Mouse (Mus musculus): ENCODE results near the gene Fam171a1.
"Not testable (repeated sequence)": the region's sequence is repeated elsewhere in the genome, so short reads cannot be mapped to it uniquely, and the experiment has no call there.

Fam171a1 gene

DNA sequence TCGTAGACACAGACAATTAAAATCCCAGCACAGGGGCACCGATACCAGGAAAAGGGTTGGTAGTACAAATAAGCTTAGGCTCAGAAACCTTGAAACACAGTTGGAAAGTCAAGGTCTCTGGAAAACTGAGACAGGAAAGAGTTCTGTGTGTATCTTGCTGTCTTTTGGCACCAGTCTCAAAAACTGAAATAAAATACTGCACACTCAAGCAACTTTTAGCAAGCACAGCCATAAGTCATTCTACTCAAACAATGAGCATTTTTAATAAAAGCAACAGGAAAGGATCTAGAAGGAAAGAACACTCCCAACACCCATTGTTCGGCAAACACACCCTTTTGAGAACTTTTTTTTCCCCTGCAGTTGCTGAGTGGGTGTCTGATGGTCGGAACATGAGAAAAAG, at the start of gene Fam171a1:
Gene Fam171a1 (plus strand): TSS at position 359 of the 400 bp plus-strand sequence.
- DNase-seq: no peak

DNA sequence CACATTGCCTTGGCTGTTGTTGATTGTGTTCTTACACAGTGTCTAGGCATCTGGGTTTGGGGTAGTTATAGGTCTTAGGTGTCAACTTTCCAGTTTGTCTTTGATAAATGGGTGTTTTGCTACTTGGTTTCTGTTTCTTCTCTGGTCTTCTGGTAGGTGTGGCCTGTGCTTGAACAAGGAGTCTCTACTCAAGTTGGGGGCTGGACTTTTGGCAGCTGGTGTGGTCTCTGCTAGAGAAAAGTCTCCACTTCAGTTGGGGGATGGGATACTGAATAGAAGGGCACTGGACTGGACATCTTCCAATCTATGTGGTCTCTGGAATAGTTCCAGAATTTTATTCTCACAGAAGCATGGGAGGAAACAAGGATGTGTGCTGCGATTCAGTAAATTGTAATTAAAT, 44.9 kb upstream of the Fam171a1 start:
- no peak for DNase-seq

DNA sequence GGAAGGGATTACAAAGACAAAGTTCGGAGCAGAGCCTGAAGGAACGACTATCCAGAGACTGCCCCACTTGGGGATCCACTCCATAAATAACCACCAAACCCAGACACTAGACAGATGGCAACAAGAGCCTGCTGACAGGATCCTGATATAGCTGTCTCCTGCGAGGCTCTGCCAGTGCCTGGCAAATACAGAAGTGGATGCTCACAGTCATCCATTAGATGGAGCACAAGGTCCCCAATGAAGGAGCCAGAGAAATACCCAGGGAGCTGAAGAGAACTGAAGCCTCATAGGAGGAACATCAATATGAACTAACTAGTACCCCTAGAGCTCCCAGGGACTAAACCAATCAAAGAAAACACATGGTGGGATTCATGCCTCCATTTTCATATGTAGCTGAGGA, 25.7 kb upstream of the Fam171a1 start:
- DNase-seq: not testable (repeated sequence)

DNA sequence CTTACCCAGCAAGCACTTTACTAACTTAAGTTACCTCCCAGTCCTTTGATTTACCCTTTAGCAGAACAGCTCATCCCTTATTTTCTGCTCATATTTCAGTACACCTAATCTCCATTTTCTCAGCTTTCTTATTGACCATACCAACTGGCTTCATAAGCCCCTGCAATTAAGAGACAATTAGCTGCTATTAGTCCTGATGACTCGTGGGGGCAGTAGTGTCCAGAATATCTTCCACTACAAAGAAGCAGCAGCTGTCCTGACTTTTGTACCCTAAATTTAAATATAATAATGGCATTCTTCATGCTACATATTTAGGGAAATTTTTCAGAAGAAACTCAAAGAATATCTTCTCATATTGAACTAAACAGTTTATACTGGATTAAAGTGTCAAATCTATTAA, 24.8 kb upstream of the Fam171a1 start:
- DNase-seq: peak; percentile 47

DNA sequence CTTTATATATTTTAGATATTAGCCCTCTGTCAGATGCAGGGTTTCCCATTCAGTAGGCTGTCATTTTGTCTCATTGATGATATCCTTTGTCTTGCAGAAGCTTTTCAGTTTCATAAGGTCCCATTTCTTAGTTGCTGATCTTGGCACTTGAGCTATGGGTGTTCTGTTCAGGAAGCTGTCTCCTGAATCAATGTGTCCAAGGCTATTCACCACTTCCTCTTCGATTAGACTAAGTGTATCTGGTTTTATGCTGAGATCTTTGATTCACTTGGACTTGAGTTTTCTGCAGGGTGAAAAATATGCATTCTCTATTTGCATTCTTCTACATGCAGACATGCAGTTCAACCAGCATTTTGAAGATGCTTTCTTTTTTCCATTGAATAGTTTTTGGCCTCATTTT, 17.9 kb upstream of the Fam171a1 start:
- DNase-seq: no peak

DNA sequence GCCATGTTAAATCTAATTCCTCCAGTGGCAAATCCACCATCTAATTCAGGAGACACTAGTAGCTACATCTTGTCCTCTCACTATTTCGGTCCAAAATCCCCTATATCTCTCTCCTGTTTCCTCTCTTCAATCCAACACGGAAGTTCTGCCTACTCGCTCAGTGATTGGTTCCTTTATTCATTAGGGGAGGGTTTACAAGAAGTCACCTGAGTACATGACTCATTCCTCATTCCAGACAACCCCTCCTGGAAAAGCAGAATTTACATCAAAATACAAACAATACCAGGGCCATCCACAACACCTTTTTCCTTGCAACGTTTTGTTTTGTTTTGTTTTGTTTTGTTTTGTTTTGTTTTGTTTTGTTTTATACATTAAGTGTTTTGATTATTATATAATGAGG, 14.1 kb upstream of the Fam171a1 start:
- DNase-seq: no peak

DNA sequence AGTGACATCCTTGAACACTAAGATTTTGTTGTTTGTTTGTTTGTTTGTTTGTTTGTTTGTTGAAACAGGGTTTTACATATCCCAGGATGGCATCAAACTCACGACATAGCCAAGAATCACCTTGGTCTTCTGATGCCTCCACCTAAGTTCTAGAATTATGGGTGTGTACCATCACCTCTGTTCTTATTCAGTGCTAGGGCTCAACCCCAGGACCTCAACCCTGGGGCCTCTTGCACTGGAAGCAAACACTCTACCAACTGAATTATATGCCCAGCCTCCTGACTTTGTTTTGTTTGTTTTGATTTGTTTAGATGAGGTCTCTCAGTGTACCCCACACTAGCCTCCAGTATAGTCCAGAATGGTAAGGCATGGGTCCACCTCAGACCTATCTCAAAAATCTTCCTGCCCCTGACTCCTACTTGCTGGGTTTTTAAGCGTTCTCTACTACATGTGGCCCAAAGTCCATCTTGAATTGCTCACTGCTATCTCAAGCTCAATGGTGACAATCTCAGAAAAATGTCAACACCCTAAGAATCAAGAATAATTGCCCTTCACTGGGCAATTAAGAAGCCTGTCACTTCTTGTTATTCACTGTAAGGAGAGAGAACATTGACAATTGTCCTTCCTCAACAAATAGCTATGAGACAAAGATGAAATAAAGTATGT, 12.6 kb upstream of the Fam171a1 start:
- no peak for DNase-seq

DNA sequence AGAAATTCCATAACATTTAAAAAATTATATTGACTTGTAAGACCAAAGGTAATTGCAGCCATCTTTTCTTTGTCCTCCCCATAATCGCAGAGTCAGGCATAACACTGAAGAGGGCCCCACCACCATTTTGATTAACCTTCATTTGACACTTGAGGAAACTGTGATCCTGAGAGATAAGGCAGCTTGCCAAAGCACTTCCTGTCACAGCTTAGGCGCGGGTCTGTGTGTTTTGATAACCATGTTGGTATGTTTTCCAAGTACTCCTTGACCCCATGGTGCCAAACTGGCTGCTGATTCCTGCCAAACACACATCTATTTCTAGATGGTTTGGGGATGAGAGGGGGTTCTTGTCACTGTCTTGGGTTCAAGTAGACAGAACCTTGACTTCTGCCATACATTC, 11.7 kb upstream of the Fam171a1 start:
- DNase-seq: no peak

DNA sequence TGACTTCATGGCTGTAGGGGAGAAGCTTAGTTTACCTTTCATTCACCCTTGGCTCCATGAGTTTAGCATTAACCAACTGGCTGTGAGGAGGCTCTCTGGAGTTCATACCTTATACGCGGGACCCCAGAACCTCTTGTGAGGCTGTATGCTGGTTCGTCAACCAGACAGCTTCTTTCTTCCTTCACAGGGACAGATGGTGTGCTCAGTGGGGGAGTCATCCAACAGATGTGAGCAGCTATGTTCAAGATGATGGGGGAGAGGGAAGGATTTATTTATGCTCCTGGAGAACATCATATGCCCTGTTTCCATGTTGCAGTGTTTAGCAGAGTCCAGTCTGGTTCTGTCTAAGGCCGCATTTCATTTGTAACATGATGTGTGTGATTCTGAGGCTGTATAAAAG, 6.6 kb upstream of the Fam171a1 start:
- no peak for DNase-seq

DNA sequence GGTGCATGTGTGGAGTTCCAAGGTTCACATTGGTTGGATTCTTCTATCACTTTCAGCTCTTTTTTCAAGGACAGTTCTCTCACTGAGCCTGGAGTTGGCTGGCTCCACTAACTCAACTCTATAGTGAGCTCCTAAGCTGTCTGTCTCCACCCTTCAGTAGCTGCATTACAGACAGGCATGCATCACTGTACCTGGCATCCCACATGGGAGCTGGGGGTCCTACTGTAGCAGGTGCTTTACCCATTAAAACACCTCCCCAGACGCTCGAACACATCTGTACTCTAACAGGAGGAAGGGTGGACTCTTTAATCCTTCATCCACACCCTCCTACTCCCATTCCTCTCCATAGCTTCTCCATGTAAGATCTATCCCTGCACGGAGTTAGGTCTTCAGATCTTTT, 5.6 kb upstream of the Fam171a1 start:
- DNase-seq: no peak

DNA sequence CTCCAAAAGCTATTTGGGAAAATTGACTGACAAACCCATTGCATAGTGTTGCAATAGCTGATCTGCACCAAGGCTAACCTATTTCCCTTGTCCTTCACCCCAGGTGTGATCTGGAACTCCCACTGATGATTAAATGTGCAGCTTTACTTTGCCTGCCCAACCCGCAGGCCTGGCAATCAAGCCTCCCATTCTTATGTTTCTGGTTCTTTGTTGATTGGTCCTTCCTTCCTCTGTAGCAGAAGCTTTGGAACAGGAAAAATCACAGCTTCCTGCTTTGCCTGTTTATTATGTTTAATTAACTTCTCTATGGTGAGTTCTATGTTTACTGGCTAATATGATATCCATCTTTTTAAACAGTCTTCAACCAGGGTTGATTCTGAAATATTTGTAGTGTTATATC, 5.2 kb upstream of the Fam171a1 start:
- DNase-seq: no peak

DNA sequence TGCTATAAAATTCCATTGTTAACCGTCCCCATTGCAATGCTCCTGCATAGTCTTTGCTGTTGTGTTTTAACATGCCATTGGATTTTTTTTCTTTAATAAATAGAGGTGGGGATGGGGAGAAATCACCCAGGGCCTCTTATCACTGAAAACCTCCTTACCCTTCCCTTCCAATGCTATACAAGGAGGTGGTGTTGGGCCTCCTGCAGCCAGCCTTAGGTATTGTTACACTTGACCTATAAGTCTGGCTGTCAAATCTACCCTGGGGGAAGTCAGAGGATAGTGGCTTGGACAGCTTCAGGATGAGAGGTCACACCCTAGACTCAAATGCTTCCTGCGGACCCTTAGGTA, 3.8 kb downstream of the Fam171a1 start:
- no peak for DNase-seq

DNA sequence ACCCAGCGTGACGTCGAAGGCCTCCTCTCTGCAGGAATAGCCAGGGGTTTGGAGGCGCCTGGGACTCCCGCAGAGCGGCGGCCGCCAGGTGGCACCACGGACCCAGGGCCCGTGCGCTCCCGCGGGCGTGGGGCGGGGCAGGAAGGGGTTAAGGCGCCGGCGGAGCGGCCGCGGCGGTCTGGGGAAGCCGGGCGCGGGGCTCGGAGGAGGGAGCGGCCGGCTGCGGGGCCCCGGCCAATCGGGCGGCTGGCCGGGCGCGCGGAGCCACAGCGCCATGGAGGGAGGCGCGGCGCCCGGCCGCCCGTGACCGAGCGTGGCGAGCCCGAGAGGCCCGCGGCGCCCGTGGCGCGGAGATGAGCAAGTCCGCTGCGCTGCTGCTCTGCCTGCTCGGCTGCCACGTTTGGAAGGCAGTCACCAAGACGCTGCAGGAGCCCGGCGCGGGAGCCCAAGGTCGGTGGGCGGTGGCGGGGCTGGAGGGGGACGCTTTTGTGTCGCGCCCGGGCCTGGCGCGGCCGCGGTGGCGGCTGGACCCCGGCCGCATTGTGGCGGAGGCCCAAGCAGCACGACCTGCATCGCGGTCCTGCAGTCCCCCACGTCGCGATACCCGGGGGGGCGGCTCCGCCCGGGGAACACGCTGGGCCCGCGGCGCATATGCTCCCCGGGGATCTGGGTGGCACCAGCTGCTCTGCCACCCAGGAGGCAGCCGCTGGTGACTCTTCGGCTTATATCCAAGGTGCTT, 4.3 kb downstream of the Fam171a1 start:
- peak; percentile 92 for DNase-seq

DNA sequence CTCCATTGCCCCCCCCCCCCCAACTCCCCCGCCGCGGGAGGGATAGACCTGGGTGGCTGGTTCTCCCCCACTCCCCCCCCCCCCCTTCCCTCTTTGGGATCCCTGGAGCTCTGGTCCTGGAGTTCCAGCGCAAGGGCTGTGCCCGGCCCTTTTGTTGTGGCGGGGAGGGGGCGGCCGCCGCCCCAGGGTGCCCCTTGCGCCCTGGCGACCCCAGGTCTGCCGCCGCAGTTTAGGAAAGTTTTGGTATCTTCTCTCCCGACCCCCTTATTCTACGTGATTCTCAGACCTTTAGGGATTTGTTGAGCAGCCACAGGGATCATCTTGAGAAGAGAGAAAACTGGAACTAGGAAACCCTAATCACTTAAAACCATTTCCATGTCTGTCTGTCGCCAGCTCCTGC, 4.9 kb downstream of the Fam171a1 start:
- no peak for DNase-seq

DNA sequence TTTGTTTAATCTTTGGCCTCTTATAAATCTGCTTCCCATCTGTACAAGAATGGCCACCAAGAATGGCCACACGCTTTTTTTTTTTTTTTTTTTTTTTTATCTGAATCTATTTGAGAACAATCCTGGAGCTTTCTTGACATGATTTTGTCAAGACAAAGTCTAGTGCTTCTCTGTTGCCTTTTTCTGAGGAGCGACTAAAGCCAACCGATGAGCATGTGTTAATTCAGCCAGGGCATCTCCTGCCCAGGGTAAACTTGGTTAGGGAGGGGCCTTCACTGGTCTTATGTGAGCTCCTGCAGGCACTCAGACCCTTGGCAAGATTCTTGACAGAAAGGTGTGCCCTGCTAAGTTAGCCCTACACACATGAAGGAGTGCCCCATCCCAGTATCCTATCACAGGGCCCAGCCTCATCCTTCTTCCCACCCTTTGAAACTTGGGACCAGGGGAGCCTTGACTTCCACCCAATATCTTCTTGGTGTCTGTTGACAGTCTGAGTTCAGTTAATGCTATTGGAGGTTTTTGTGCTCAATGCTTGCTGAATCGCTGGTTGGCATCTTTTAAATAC, 5.4 kb downstream of the Fam171a1 start:
- DNase-seq: no peak

DNA sequence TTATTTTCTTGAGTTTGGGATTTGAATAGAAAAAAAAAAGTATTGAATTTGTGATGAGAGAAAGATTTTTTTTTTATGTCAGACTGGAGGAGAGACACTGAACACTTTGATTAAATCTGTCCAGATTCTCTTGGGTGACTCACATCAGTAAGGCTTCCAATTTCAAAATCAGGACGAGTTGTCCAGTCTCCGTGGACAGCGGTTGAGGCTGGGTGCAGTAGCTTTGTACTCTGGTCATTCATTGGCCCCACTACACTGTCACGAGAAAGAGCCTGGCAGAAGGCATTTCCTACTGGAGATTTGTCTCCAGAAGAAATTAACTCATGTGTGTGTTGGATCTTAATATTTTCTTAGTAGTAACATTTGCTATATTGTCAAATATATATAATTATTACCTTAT, 8.5 kb downstream of the Fam171a1 start:
- DNase-seq: no peak

DNA sequence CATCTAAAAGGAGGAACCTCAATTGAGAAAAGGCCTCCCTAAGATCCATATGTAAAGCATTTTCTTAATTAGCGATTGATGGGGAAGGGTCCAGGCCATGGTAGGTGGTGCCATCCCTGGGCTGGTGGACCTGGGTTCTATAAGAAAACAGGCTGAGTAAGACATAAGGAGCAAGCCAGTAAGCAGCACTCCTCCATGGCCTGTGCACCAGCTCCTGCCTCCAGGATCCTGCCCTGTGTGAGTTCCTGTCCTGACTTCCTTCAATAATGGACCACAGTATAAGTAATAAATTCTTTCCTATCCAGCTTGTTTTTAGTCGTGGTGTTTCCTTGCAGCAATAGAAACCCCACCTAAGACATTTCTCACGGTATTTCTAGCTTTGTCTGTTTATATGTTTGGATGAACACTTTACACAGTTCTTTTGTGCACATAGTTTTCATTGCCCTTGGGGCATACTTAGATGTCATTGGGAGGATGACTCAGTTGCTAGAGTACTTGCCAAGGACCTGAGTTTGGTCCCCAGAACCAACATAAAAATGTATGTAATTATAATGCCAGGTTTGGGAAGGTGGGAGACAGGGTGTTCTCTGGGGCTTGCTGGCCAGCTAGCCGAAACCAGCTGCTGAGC, 13.3 kb downstream of the Fam171a1 start:
- DNase-seq: no peak

DNA sequence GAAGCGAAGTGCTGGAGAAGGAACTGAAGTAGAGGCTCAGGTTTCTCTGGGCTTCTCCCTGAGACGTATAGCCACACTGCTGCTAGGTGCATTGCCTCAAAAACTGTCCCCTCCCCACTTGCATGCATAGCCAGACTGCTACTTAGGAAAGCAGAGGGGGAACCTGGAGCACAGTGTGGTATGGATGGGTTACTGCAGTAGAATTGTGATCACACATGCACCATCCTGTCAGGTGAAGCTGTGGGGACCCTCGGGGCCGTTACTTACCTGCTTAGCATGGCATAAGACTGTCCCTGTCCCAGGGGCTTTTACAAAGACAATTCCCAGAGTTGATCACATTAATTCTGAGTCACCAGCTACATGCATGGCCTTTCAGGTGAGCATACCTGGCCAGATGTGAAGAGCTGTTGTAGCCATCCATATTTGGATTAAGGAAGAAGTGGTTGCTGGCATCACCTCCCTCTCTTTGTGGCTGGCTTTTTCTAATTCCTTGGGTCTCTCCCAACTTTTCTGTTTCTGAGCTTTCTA, 14.4 kb downstream of the Fam171a1 start:
- DNase-seq: no peak

DNA sequence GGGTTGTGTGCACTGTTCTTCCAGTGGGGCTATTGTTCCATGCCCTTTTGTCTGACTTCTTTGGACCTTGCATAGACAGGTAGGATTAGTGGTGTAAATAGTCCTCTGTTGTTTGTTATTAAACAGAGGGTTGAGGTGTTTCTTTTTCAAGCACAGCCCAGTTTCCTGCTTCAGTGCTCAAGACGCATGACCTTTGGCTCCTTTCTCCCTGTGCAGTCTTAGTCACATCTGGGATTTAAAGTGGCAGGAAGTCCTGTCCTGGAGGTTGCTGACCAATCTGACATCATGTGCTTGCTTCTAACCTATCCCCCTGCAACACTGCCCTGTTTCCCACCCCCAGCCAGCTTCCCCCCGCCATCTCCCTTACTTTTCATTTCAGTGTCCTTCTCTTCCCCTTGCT, 14.9 kb downstream of the Fam171a1 start:
- DNase-seq: no peak

DNA sequence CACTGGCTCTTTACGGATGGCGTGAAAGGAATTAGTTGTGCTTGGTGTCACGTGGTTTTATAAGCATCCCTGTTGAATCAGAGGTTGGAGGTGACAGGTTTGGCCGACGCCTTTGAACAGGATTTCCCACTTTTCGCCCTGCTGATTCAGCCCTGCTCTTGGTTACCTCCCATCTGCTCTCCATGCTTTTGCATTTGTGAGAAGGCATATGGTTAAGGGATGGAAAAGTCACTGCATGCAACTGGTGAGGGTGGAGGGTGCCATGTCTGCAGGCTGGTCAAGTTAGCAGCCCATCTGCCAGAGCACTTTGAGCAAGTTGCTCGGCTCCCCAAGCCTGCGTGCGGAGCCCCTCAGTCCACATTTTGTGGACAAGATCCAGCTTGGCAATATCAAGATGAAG, 18.4 kb downstream of the Fam171a1 start:
- DNase-seq: no peak

DNA sequence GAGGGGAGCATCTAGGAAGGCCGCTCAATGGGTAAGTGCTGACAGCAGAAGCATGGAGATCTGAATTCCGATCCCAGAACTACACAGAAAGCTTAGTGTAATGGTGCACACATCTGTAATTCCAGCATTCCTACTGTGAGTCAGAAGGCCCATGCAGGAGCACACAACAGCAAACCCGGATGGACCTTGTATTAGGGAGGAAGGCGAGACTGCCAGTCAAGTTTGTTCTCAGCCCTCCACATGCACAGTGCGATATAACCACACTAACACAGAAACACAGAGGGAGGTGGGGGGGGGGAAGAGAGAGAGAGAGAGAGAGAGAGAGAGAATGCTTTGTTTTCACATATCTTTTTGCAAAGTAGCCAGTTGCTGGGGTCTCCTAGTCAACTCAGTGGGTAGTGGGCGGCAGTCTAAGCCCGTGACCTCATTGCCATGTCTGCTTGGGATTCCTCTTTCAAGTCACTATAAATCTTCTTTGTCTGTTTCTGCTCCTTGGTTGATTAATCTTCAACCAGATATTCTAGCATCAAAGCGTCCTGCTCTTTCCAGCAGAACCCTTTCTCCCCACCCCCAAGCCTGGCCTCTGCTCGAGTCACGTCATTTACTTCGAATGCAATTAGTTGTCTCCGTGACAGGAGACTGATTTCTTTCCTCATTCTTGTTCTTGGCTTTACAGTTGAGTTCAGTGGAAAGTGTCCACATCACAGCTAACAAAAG, 20.7 kb downstream of the Fam171a1 start:
- peak; percentile 46 for DNase-seq

DNA sequence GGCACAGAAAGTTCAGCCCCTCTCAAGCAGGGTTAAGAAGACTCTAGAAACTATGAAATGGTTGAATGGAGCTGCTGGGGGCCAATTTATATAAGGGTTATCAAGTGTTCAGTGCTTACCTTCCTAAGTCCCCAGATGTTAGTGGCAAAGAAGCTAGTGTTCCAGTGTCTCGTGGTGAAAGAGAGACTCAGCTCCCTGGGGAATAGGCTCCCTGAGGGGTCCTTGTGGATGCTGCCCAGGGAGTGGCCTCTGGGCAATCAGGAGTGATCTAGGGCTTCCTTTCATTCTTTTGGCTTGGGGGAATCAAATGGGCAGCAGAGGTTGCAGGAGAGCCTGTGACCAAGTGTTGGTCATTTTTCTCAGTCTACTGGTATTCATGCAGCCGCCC, 21.3 kb downstream of the Fam171a1 start:
- no peak for DNase-seq

DNA sequence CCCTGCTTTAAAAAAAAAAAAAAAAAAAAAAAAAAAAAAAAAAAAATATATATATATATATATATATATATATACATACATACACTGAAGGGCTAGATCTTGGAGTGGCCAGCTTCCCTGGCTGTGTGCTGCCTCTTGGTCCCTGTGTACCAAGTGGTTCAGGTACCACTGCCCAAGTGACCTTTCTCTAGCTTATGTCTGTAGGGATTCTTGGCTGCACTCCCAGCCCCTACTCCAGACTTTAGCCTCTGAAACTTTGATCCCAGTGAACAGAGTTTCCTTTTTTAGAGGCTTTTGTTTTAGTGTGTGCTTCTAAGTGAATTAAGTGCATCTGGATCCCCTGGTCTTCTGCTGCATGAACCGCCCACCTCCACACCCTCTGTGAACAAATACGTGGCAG, 24.3 kb downstream of the Fam171a1 start:
- DNase-seq: no peak
